Mouse (Mus musculus): ENCODE measurements around the gene Zfp704. TPM values are rescaled to one million over a fixed set of nuclear protein-coding genes. Genes with fewer than 3 reads are reported as not detected.

The Zfp704 gene
- polyA plus RNA-seq, 1 experiment, result 5.9 TPM

- peak overlapping the region; percentile 59 for H3K4me3 ChIP-seq (replicated peaks)
- peaks cover 5% of the 10 kb centered on the region for H3K27me3 ChIP-seq (replicated peaks)
- peaks cover 61% of the 10 kb centered on the region for H3K4me1 ChIP-seq
- peaks cover 12% of the 10 kb centered on the region for H3K9me3 ChIP-seq
- H3K36me3 ChIP-seq (replicated peaks; ENCODE audit: low read length), result peaks cover 9% of the 10 kb centered on the region
- TF ChIP-seq FLI1 (IDR thresholded peaks at IDR 0.05; ENCODE audit: low read length) (no peak), GATA1 (IDR thresholded peaks at IDR 0.05; ENCODE audit: borderline replicate concordance, low read length) (no peak)
These were observed 128.9 kb downstream of the Zfp704 start for GRCm38 (mm10) chr3:9480936-9481335.

- H3K27me3 ChIP-seq (replicated peaks), result peaks cover 8% of the 10 kb centered on the region
- H3K4me3 ChIP-seq (replicated peaks), result no peak overlapping the region
- peaks cover 18% of the 10 kb centered on the region for H3K36me3 ChIP-seq (replicated peaks; ENCODE audit: low read length)
- peaks cover 6% of the 10 kb centered on the region for H3K9me3 ChIP-seq
- H3K4me1 ChIP-seq, result peaks cover 34% of the 10 kb centered on the region
- TF ChIP-seq GATA1 (IDR thresholded peaks at IDR 0.05; ENCODE audit: borderline replicate concordance, low read length) (no peak), FLI1 (IDR thresholded peaks at IDR 0.05; ENCODE audit: low read length) (no peak)
These were observed 132.5 kb downstream of the Zfp704 start for GRCm38 (mm10) chr3:9477386-9477785.

- peaks cover 6% of the 10 kb centered on the region for H3K9me3 ChIP-seq
- peaks cover 8% of the 10 kb centered on the region for H3K27me3 ChIP-seq (replicated peaks)
- H3K4me3 ChIP-seq (replicated peaks), result no peak overlapping the region
- H3K4me1 ChIP-seq, result peaks cover 25% of the 10 kb centered on the region
- peaks cover 16% of the 10 kb centered on the region for H3K36me3 ChIP-seq (replicated peaks; ENCODE audit: low read length)
- TF ChIP-seq FLI1 (IDR thresholded peaks at IDR 0.05; ENCODE audit: low read length), result no peak
- TF ChIP-seq GATA1 (IDR thresholded peaks at IDR 0.05; ENCODE audit: borderline replicate concordance, low read length), result no peak
These were observed 133.5 kb downstream of the Zfp704 start for GRCm38 (mm10) chr3:9476336-9476735.

- Histone ChIP-seq H3K9me3 (peaks cover 6% of the 10 kb centered on the region), H3K36me3 (replicated peaks; ENCODE audit: low read length) (peaks cover 22% of the 10 kb centered on the region), H3K4me1 (peaks cover 16% of the 10 kb centered on the region), H3K27me3 (replicated peaks) (peaks cover 8% of the 10 kb centered on the region), H3K4me3 (replicated peaks) (no peak overlapping the region)
- no peak for TF ChIP-seq GATA1 (IDR thresholded peaks at IDR 0.05; ENCODE audit: borderline replicate concordance, low read length)
- TF ChIP-seq FLI1 (IDR thresholded peaks at IDR 0.05; ENCODE audit: low read length), result no peak
These were observed 134.4 kb downstream of the Zfp704 start for GRCm38 (mm10) chr3:9475501-9475900.

- Histone ChIP-seq H3K9me3 (peaks cover 6% of the 10 kb centered on the region), H3K27me3 (replicated peaks) (peaks cover 9% of the 10 kb centered on the region), H3K4me3 (replicated peaks) (no peak overlapping the region), H3K4me1 (peaks cover 6% of the 10 kb centered on the region; the same call in 1 of the 2 replicates), H3K36me3 (replicated peaks; ENCODE audit: low read length) (peaks cover 22% of the 10 kb centered on the region)
- TF ChIP-seq GATA1 (IDR thresholded peaks at IDR 0.05; ENCODE audit: borderline replicate concordance, low read length) (no peak), FLI1 (IDR thresholded peaks at IDR 0.05; ENCODE audit: low read length) (no peak)
These were observed 135.6 kb downstream of the Zfp704 start for GRCm38 (mm10) chr3:9474331-9474730.

GRCm38 (mm10) chr3:9466287-9466686, 143.6 kb downstream of the Zfp704 start:
- peaks cover 7% of the 10 kb centered on the region for H3K27me3 ChIP-seq (replicated peaks)
- TF ChIP-seq GATA1 (IDR thresholded peaks at IDR 0.05; ENCODE audit: borderline replicate concordance, low read length) (no peak), FLI1 (IDR thresholded peaks at IDR 0.05; ENCODE audit: low read length) (no peak)
- H3K4me1 ChIP-seq, result peaks cover 14% of the 10 kb centered on the region
- no peak overlapping the region for H3K4me3 ChIP-seq (replicated peaks)
- peaks cover 5% of the 10 kb centered on the region; the same call in 1 of the 2 replicates for H3K9me3 ChIP-seq
- H3K36me3 ChIP-seq (replicated peaks; ENCODE audit: low read length), result peaks cover 33% of the 10 kb centered on the region

- peaks cover 30% of the 10 kb centered on the region for H3K36me3 ChIP-seq (replicated peaks; ENCODE audit: low read length)
- H3K27me3 ChIP-seq (replicated peaks), result peaks cover 7% of the 10 kb centered on the region
- TF ChIP-seq FLI1 (IDR thresholded peaks at IDR 0.05; ENCODE audit: low read length) (no peak), GATA1 (IDR thresholded peaks at IDR 0.05; ENCODE audit: borderline replicate concordance, low read length) (no peak)
- H3K9me3 ChIP-seq, result peaks cover 5% of the 10 kb centered on the region; the same call in 1 of the 2 replicates
- H3K4me3 ChIP-seq (replicated peaks), result no peak overlapping the region
- peaks cover 14% of the 10 kb centered on the region for H3K4me1 ChIP-seq
These were observed 144.2 kb downstream of the Zfp704 start for GRCm38 (mm10) chr3:9465731-9466130.

- peaks cover 5% of the 10 kb centered on the region; the same call in 1 of the 2 replicates for H3K9me3 ChIP-seq
- TF ChIP-seq GATA1 (IDR thresholded peaks at IDR 0.05; ENCODE audit: borderline replicate concordance, low read length) (no peak), FLI1 (IDR thresholded peaks at IDR 0.05; ENCODE audit: low read length) (no peak)
- peaks cover 5% of the 10 kb centered on the region for H3K27me3 ChIP-seq (replicated peaks)
These were observed 148.2 kb downstream of the Zfp704 start for GRCm38 (mm10) chr3:9461660-9462059.

GRCm38 (mm10) chr3:9460284-9460683, 149.6 kb downstream of the Zfp704 start:
- no peak overlapping the region for H3K4me3 ChIP-seq (replicated peaks)
- H3K9me3 ChIP-seq, result peaks cover 5% of the 10 kb centered on the region; the same call in 1 of the 2 replicates
- H3K36me3 ChIP-seq (replicated peaks; ENCODE audit: low read length), result peaks cover 25% of the 10 kb centered on the region
- peaks cover 5% of the 10 kb centered on the region for H3K27me3 ChIP-seq (replicated peaks)
- H3K4me1 ChIP-seq, result peaks cover 9% of the 10 kb centered on the region; the same call in 1 of the 2 replicates
- no peak for TF ChIP-seq FLI1 (IDR thresholded peaks at IDR 0.05; ENCODE audit: low read length)

More at GRCm38 (mm10) chr3:9461660-9462059, 148.2 kb downstream of the Zfp704 start:
- Histone ChIP-seq H3K4me1 (peaks cover 14% of the 10 kb centered on the region), H3K36me3 (replicated peaks; ENCODE audit: low read length) (peaks cover 25% of the 10 kb centered on the region), H3K4me3 (replicated peaks) (no peak overlapping the region)

GRCm38 (mm10) chr3:9456380-9456890, 153.4 kb downstream of the Zfp704 start:
- TF ChIP-seq FLI1 (IDR thresholded peaks at IDR 0.05; ENCODE audit: low read length) (no peak), GATA1 (IDR thresholded peaks at IDR 0.05; ENCODE audit: borderline replicate concordance, low read length) (no peak)
- Histone ChIP-seq H3K9me3 (peaks cover under 1% of the 10 kb centered on the region; the same call in 1 of the 2 replicates), H3K36me3 (replicated peaks; ENCODE audit: low read length) (peaks cover 10% of the 10 kb centered on the region), H3K4me1 (peaks cover 9% of the 10 kb centered on the region; the same call in 1 of the 2 replicates), H3K4me3 (replicated peaks) (no peak overlapping the region), H3K27me3 (replicated peaks) (peaks cover 3% of the 10 kb centered on the region)

All from megakaryocyte, embryonic 14.5 days (primary cell).